Mouse (Mus musculus): ENCODE data around the gene Igf2r. TPM values are rescaled to one million over a fixed set of nuclear protein-coding genes. Genes with fewer than 3 reads are reported as not detected.

Igf2r gene
- polyA plus RNA-seq, 1 experiment: 4.8 TPM

- TF ChIP-seq CTCF (IDR thresholded peaks at IDR 0.05; ENCODE audit: control insufficient read depth, insufficient read depth, insufficient replicate concordance, low read depth, low read length) (no peak), POLR2A (IDR thresholded peaks at IDR 0.05; ENCODE audit: control insufficient read depth, low read depth, low read length) (no peak)
- Histone ChIP-seq H3K27ac (ENCODE audit: control insufficient read depth, insufficient read depth, low read depth, low read length) (no peak overlapping the region), H3K36me3 (ENCODE audit: control insufficient read depth, insufficient read depth, low read length) (no peaks in the 10 kb centered on the region), H3K4me1 (ENCODE audit: control insufficient read depth, insufficient read depth, low read length) (no peaks in the 10 kb centered on the region), H3K27me3 (ENCODE audit: control insufficient read depth, insufficient read depth, low read length) (no peaks in the 10 kb centered on the region), H3K4me3 (ENCODE audit: control insufficient read depth, low read depth, low read length) (no peak overlapping the region)
Observed at GRCm38 (mm10) chr17:12760355-12761146, 8.9 kb downstream of the Igf2r start.

- Histone ChIP-seq H3K27me3 (ENCODE audit: control insufficient read depth, insufficient read depth, low read length) (no peaks in the 10 kb centered on the region), H3K27ac (ENCODE audit: control insufficient read depth, insufficient read depth, low read depth, low read length) (no peak overlapping the region), H3K4me3 (ENCODE audit: control insufficient read depth, low read depth, low read length) (no peak overlapping the region), H3K4me1 (ENCODE audit: control insufficient read depth, insufficient read depth, low read length) (no peaks in the 10 kb centered on the region), H3K36me3 (ENCODE audit: control insufficient read depth, insufficient read depth, low read length) (no peaks in the 10 kb centered on the region)
- TF ChIP-seq CTCF (IDR thresholded peaks at IDR 0.05; ENCODE audit: control insufficient read depth, insufficient read depth, insufficient replicate concordance, low read depth, low read length) (no peak), POLR2A (IDR thresholded peaks at IDR 0.05; ENCODE audit: control insufficient read depth, low read depth, low read length) (no peak)
Observed at GRCm38 (mm10) chr17:12759646-12760074, 9.8 kb downstream of the Igf2r start.

GRCm38 (mm10) chr17:12758701-12759455 is 10.6 kb downstream of the Igf2r start:
- no peaks in the 10 kb centered on the region for H3K36me3 ChIP-seq (ENCODE audit: control insufficient read depth, insufficient read depth, low read length)
- H3K27ac ChIP-seq (ENCODE audit: control insufficient read depth, insufficient read depth, low read depth, low read length): no peak overlapping the region
- no peak overlapping the region for H3K4me3 ChIP-seq (ENCODE audit: control insufficient read depth, low read depth, low read length)
- TF ChIP-seq POLR2A (IDR thresholded peaks at IDR 0.05; ENCODE audit: control insufficient read depth, low read depth, low read length): no peak
- TF ChIP-seq CTCF (IDR thresholded peaks at IDR 0.05; ENCODE audit: control insufficient read depth, insufficient read depth, insufficient replicate concordance, low read depth, low read length): no peak
- no peaks in the 10 kb centered on the region for H3K4me1 ChIP-seq (ENCODE audit: control insufficient read depth, insufficient read depth, low read length)
- no peaks in the 10 kb centered on the region for H3K27me3 ChIP-seq (ENCODE audit: control insufficient read depth, insufficient read depth, low read length)

- Histone ChIP-seq H3K27me3 (ENCODE audit: control insufficient read depth, insufficient read depth, low read length) (no peaks in the 10 kb centered on the region), H3K4me3 (ENCODE audit: control insufficient read depth, low read depth, low read length) (no peak overlapping the region), H3K4me1 (ENCODE audit: control insufficient read depth, insufficient read depth, low read length) (no peaks in the 10 kb centered on the region), H3K27ac (ENCODE audit: control insufficient read depth, insufficient read depth, low read depth, low read length) (no peak overlapping the region), H3K36me3 (ENCODE audit: control insufficient read depth, insufficient read depth, low read length) (no peaks in the 10 kb centered on the region)
- no peak for TF ChIP-seq POLR2A (IDR thresholded peaks at IDR 0.05; ENCODE audit: control insufficient read depth, low read depth, low read length)
- no peak for TF ChIP-seq CTCF (IDR thresholded peaks at IDR 0.05; ENCODE audit: control insufficient read depth, insufficient read depth, insufficient replicate concordance, low read depth, low read length)
Observed at GRCm38 (mm10) chr17:12757990-12758389, 11.5 kb downstream of the Igf2r start.

- Histone ChIP-seq H3K36me3 (ENCODE audit: control insufficient read depth, insufficient read depth, low read length) (no peaks in the 10 kb centered on the region), H3K4me1 (ENCODE audit: control insufficient read depth, insufficient read depth, low read length) (no peaks in the 10 kb centered on the region), H3K27ac (ENCODE audit: control insufficient read depth, insufficient read depth, low read depth, low read length) (no peak overlapping the region), H3K4me3 (ENCODE audit: control insufficient read depth, low read depth, low read length) (no peak overlapping the region), H3K27me3 (ENCODE audit: control insufficient read depth, insufficient read depth, low read length) (no peaks in the 10 kb centered on the region)
- TF ChIP-seq POLR2A (IDR thresholded peaks at IDR 0.05; ENCODE audit: control insufficient read depth, low read depth, low read length) (no peak), CTCF (IDR thresholded peaks at IDR 0.05; ENCODE audit: control insufficient read depth, insufficient read depth, insufficient replicate concordance, low read depth, low read length) (no peak)
Observed at GRCm38 (mm10) chr17:12757161-12757560, 12.3 kb downstream of the Igf2r start.

GRCm38 (mm10) chr17:12755951-12756350 is 13.5 kb downstream of the Igf2r start:
- no peaks in the 10 kb centered on the region; the same call in 1 of the 2 replicates for H3K4me1 ChIP-seq (ENCODE audit: control insufficient read depth, insufficient read depth, low read length)

GRCm38 (mm10) chr17:12755146-12755545 is 14.3 kb downstream of the Igf2r start:
- Histone ChIP-seq H3K27ac (ENCODE audit: control insufficient read depth, insufficient read depth, low read depth, low read length) (no peak overlapping the region), H3K27me3 (ENCODE audit: control insufficient read depth, insufficient read depth, low read length) (no peaks in the 10 kb centered on the region), H3K4me3 (ENCODE audit: control insufficient read depth, low read depth, low read length) (no peak overlapping the region), H3K36me3 (ENCODE audit: control insufficient read depth, insufficient read depth, low read length) (no peaks in the 10 kb centered on the region), H3K4me1 (ENCODE audit: control insufficient read depth, insufficient read depth, low read length) (no peaks in the 10 kb centered on the region; the same call in 1 of the 2 replicates)
- TF ChIP-seq CTCF (IDR thresholded peaks at IDR 0.05; ENCODE audit: control insufficient read depth, insufficient read depth, insufficient replicate concordance, low read depth, low read length) (no peak), POLR2A (IDR thresholded peaks at IDR 0.05; ENCODE audit: control insufficient read depth, low read depth, low read length) (no peak)

More at GRCm38 (mm10) chr17:12755951-12756350, 13.5 kb downstream of the Igf2r start:
- Histone ChIP-seq H3K4me3 (ENCODE audit: control insufficient read depth, low read depth, low read length) (no peak overlapping the region), H3K27ac (ENCODE audit: control insufficient read depth, insufficient read depth, low read depth, low read length) (no peak overlapping the region), H3K27me3 (ENCODE audit: control insufficient read depth, insufficient read depth, low read length) (no peaks in the 10 kb centered on the region), H3K36me3 (ENCODE audit: control insufficient read depth, insufficient read depth, low read length) (no peaks in the 10 kb centered on the region)
- TF ChIP-seq POLR2A (IDR thresholded peaks at IDR 0.05; ENCODE audit: control insufficient read depth, low read depth, low read length): no peak

Measured in testis, adult 2 months (tissue).